Mouse (Mus musculus): ENCODE results near the gene Cerk. TPM values are rescaled to one million over a fixed set of nuclear protein-coding genes. Genes with fewer than 3 reads are reported as not detected.

Cerk gene
- 11.0 and 12.1 TPM in 2 replicates for polyA plus RNA-seq (2015; fragmentation: Nextera tagmentation; extraction: Ambion mirVana)

DNA sequence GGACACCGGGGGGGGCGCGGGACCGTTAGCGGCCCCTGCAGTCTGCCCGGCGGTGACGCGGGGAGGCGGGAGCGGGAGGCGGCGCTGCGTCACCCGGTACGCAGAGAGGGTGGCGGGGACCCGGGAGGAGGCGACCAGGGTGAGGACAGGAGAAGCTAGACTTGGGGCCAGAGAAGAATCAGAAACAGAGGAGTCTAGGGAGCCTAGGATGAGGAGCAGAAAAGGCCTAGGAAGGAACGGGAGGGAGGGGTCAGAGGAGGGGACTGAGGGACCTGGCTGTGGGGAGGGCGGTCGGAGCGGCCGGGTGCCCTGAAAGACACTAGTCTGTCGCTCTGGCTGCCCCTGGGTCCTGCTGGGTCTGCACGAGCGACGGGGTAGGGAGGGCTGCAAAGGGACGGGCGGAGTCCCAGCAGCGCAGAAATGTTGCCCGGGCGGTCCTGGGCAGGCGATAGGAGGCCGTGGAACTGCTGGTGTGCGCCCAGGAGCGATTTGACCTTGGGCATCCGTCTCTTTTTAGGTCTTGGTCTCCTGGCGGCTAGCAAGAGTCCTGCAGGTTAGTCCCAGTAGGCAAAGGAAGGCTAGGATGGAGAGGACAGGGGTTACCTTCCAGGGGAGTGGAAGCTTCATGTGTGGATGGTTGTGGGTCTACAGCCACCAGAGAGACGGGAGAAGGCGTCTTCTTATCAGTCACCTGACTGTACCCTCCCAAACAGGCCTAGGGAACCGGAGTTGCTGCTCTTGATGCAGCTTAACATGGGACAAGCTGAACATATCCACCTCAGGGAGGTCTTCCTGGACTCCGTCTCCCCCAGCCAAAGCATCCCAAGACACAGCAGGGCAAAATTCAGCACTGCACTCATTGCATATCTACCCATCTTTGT is at the start of gene Cerk:
Cerk (minus strand) TSS at position 453 of the 881 bp plus-strand sequence.
- H3K4me1 ChIP-seq, result peaks cover 35% of the 10 kb centered on the region

DNA sequence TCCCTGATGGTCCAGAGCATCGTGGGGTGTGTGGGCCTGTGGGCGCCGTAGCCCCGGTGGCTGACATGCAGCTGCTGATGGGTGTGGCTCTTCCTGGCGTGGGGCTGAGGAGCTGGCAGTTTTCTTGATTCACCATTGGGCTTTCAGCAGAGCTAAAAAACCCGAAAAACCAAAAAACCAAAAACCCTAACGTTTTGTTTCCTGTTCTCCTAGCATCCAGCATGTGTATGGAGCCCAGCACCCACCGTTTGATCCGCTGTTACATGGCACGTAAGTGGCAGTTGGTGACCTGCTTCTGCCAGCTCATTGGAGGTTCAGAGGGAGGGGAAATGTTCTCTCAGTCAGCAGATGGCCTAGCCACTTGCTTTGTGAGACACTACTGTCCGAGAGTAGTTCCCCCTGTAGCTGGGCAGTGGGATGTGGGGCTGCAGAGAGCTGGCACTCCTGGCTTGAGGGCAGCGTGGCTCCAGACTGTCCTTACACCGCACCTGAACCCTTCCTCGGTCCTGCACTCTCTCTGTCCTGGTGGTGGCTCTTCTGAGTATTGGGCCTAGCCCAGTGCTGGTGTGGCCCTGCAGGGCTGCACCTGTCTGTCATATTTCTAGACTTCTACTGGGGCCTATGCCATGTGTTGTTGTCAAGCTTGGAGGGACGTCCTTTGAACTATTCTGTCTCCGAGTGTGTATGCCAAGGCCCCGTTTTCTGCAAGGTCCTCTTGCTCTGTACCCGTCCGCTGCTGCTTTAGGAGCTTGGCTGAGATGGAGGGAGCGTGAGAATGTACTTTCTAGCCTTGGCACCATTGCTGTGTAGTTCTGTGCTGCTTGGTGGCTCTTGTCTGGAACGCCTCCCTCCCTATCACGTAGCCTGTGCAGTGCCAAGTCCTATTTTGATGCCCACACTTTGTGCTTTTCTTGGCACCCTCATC is 48.8 kb upstream of the Cerk start:
- 84% methylated on average over 22 of the region's 22 CpGs for WGBS
- Histone ChIP-seq H3K4me3 (replicated peaks) (no peak overlapping the region), H3K27ac (no peak overlapping the region), H3K9ac (no peak overlapping the region), H3K27me3 (replicated peaks) (no peaks in the 10 kb centered on the region), H3K4me1 (no peaks in the 10 kb centered on the region), H3K9me3 (no peaks in the 10 kb centered on the region), H3K4me2 (no peak overlapping the region), H3K36me3 (0 out of 2 replicates have a peak, but pooled peaks cover 3% of the 10 kb centered on the region)
- no peak for ATAC-seq (ENCODE audit: insufficient read depth, low FRiP score, low read depth)

More for the DNA sequence above, at the start of gene Cerk:
- peak within 1 kb of the TSS; percentile 48 for H3K9ac ChIP-seq
- H3K4me3 ChIP-seq (replicated peaks), result peak within 1 kb of the TSS; percentile 60
- peak within 1 kb of the TSS; percentile 75 for H3K27ac ChIP-seq
- ATAC-seq (ENCODE audit: insufficient read depth, low FRiP score, low read depth), result peak; percentile 40; the same call in 1 of the 2 replicates
- no peaks in the 10 kb centered on the region for H3K27me3 ChIP-seq (replicated peaks)
- H3K4me2 ChIP-seq, result peak within 1 kb of the TSS; percentile 88
- 3% methylated on average over 40 of the region's 43 CpGs for WGBS
- no peaks in the 10 kb centered on the region for H3K9me3 ChIP-seq
- H3K36me3 ChIP-seq, result no peaks in the 10 kb centered on the region

DNA sequence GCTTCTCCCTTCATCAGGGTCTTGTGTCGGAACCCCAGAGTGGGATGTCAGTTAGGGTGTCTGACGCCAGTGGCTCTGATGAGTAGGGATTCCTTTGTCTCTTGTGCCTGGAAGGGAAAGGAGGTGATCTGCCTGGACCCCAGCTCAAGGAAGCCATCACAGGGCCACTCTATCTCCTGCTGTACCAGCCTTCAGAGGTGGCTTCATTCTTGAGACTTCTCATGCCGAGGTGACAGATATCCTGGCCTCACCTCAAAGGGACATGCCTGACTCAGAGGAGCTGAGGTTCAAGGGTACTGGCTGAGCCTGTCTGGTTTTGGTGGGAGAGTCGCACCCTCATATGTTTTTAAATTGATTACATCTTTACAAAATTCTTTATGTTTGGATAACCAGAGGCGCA is 48.1 kb upstream of the Cerk start:
- H3K36me3 ChIP-seq, result 0 out of 2 replicates have a peak, but pooled peaks cover 3% of the 10 kb centered on the region
- H3K4me1 ChIP-seq, result no peaks in the 10 kb centered on the region
- no peak overlapping the region for H3K27ac ChIP-seq
- H3K4me3 ChIP-seq (replicated peaks), result no peak overlapping the region
- H3K9me3 ChIP-seq, result no peaks in the 10 kb centered on the region
- ATAC-seq (ENCODE audit: insufficient read depth, low FRiP score, low read depth), result no peak
- WGBS, result 85% methylated on average over 5 of the region's 5 CpGs
- no peaks in the 10 kb centered on the region for H3K27me3 ChIP-seq (replicated peaks)
- no peak overlapping the region for H3K9ac ChIP-seq
- H3K4me2 ChIP-seq, result no peak overlapping the region

DNA sequence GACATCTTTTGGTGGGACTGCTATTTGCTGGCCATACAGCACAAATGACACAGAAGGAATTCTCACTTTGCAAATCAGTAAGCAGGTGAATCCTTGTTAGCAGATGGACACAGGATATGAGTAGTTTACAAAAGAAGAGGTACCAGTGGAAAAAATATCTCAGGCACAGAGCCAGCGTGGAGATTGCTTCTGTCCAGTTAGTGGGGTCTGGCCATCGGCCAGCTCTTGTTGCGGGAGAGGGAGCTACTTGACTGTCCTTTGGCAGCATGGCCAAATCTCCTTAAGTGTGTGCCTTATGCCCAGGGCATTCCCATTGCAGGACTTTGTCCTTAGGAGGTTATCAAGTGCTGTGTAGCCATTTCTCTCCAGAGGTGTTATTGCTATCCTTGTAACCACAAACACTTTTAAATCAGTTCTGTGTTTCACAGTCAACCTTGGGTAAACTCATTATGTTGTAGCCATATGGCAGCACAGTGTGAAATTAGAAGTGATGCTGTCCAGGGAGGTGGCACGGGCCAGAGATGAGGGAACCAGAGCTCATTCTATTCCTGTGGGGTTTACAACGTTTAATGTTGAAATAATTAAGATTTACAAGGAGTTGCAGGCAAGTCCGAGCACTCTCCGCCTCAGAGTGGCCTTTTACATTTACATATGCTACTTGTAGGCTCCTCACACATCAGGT is 46.0 kb upstream of the Cerk start:
- Histone ChIP-seq H3K27ac (no peak overlapping the region), H3K4me2 (no peak overlapping the region), H3K27me3 (replicated peaks) (no peaks in the 10 kb centered on the region), H3K36me3 (0 out of 2 replicates have a peak, but pooled peaks cover 3% of the 10 kb centered on the region), H3K4me3 (replicated peaks) (no peak overlapping the region), H3K9ac (no peak overlapping the region), H3K9me3 (no peaks in the 10 kb centered on the region), H3K4me1 (no peaks in the 10 kb centered on the region)
- ATAC-seq (ENCODE audit: insufficient read depth, low FRiP score, low read depth), result no peak
- WGBS, result 64% methylated on average over 7 of the region's 7 CpGs

DNA sequence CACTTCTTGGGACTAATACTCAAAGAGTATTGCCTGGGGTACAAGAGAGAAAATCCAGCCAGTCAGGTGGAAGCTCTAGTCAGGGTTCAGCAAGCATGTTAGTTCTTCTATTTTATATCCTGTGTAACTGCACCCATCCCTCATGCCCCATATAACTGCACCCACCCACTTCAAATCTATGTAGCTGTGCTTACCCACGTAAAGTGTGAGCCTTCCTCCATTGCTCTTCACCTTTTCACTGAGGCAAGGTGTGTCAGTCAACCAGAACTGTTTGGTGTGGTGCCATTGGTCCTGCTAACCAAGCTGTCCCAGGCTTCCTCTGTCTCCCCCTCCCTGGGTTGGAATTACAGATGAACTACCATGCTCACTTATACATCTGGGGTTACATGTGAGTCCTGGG is 45.2 kb upstream of the Cerk start:
- Histone ChIP-seq H3K27me3 (replicated peaks) (no peaks in the 10 kb centered on the region), H3K27ac (no peak overlapping the region), H3K4me1 (no peaks in the 10 kb centered on the region), H3K9me3 (no peaks in the 10 kb centered on the region), H3K9ac (no peak overlapping the region), H3K4me2 (no peak overlapping the region), H3K36me3 (0 out of 2 replicates have a peak, but pooled peaks cover 3% of the 10 kb centered on the region), H3K4me3 (replicated peaks) (no peak overlapping the region)
- ATAC-seq (ENCODE audit: insufficient read depth, low FRiP score, low read depth), result no peak
- WGBS, result 81% methylated on average over 1 of the region's 1 CpGs

DNA sequence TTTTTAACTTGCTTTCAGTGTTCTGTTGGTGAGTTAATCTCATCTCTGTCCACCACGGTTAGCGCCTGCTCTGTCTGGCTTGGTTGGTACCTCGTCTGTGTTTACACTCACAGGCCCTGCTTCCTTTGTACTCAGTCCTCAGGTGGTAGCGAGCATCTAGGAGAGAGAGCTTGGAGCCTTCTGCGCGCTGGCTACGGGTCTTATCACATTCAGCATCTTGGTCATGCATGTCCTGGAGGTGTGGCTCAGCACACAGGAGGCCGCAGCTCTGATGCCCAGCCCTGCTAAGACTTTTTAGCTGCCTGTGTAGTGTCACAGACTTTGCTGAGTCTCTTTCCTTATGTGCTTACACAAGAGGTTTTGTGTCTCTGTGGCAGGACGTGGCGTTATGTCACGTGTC is 43.7 kb upstream of the Cerk start:
- Histone ChIP-seq H3K4me3 (replicated peaks) (no peak overlapping the region), H3K9me3 (no peaks in the 10 kb centered on the region), H3K27me3 (replicated peaks) (no peaks in the 10 kb centered on the region), H3K9ac (no peak overlapping the region), H3K36me3 (no peaks in the 10 kb centered on the region), H3K4me2 (no peak overlapping the region), H3K27ac (no peak overlapping the region), H3K4me1 (no peaks in the 10 kb centered on the region)
- WGBS, result 70% methylated on average over 11 of the region's 11 CpGs
- ATAC-seq (ENCODE audit: insufficient read depth, low FRiP score, low read depth), result no peak

DNA sequence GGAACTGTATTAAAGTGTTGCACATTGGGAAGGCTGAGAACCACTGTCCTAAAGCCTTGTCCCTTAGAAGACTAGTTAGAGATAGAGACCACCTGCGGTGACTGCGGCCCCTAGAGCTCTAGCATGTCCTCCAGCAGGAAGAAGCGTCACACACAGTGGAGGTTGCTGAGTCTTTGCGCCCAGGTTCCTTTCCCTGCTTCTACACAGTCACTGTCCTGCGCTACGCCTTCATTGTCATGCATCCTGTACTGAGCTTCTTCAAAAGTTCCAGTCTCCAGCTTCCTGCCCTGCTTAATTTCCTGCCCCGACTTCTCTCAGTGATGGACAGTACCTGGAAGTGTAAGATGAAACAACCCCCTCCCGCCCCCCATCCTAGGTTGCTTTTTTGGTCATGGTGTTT is 43.1 kb upstream of the Cerk start:
- Histone ChIP-seq H3K4me3 (replicated peaks) (no peak overlapping the region), H3K27me3 (replicated peaks) (no peaks in the 10 kb centered on the region), H3K36me3 (no peaks in the 10 kb centered on the region), H3K4me1 (no peaks in the 10 kb centered on the region), H3K9ac (no peak overlapping the region), H3K4me2 (no peak overlapping the region), H3K27ac (no peak overlapping the region), H3K9me3 (no peaks in the 10 kb centered on the region)
- no peak for ATAC-seq (ENCODE audit: insufficient read depth, low FRiP score, low read depth)
- 86% methylated on average over 8 of the region's 8 CpGs for WGBS

DNA sequence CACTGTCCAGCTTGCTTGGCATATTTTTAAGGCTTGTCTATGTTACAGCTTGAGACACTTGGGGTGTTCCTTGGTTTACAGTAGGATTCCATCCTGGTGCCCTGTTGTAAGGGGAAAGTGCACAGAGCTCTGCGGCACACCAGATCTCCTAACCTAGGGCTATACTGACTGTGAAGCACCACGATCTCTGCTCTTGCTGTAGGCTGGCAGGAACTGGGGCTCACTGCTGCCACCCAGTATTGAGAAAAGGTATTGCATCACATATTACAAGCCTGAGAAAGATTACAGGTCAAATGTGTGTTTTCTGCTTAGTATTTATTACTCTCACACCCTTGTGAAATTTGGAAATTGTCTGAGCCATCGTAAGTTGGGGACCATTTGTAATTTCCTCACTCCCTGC is 42.2 kb upstream of the Cerk start:
- Histone ChIP-seq H3K4me3 (replicated peaks) (no peak overlapping the region), H3K9me3 (no peaks in the 10 kb centered on the region), H3K4me2 (no peak overlapping the region), H3K9ac (no peak overlapping the region), H3K27me3 (replicated peaks) (no peaks in the 10 kb centered on the region), H3K4me1 (no peaks in the 10 kb centered on the region), H3K36me3 (no peaks in the 10 kb centered on the region), H3K27ac (no peak overlapping the region)
- WGBS, result 44% methylated on average over 3 of the region's 3 CpGs
- ATAC-seq (ENCODE audit: insufficient read depth, low FRiP score, low read depth), result no peak

DNA sequence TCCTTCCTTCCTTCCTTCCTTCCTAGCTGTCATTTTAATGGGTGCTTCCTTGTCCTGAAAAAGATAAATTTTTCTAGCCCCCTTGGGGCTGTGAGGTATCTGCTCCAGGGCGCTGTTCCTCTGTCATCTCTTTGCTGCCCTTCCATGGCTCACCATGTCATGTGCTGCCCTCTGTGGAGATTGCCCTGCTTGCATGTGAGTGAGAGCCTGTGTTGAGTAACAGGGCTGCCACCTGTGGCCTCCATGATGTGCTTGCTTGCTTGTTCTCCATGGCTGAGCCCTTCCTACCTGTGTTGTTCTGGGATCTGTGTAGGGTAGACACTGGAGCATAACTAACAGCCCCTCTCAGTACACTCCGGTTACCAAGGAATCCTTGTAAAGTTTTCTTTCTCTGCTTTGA is 41.0 kb upstream of the Cerk start:
- Histone ChIP-seq H3K9ac (no peak overlapping the region), H3K36me3 (no peaks in the 10 kb centered on the region), H3K9me3 (no peaks in the 10 kb centered on the region), H3K27me3 (replicated peaks) (no peaks in the 10 kb centered on the region), H3K27ac (no peak overlapping the region), H3K4me1 (no peaks in the 10 kb centered on the region), H3K4me2 (no peak overlapping the region), H3K4me3 (replicated peaks) (no peak overlapping the region)
- 89% methylated on average over 2 of the region's 2 CpGs for WGBS
- no peak for ATAC-seq (ENCODE audit: insufficient read depth, low FRiP score, low read depth)

DNA sequence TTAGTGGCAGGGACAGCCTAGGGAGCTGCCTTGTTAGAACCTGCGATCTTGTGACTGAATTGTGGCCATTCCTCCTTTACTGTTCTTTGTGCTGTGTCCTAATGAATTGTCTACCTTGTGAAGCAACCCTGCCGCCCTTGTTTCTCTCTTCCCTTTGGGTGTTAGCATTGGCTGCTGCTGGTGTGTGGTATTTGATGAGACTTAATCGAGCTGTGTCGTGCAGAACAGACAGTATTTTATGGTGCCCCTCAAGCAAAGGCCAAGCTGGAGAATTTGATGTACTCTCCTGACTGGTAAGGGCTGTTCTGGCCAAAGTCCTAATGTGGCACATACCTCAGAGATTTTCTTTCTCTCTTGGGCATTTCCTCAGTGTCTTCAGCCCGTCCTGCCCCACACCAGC is 40.3 kb upstream of the Cerk start:
- H3K4me2 ChIP-seq, result no peak overlapping the region
- no peak for ATAC-seq (ENCODE audit: insufficient read depth, low FRiP score, low read depth)
- WGBS, result 79% methylated on average over 5 of the region's 5 CpGs

DNA sequence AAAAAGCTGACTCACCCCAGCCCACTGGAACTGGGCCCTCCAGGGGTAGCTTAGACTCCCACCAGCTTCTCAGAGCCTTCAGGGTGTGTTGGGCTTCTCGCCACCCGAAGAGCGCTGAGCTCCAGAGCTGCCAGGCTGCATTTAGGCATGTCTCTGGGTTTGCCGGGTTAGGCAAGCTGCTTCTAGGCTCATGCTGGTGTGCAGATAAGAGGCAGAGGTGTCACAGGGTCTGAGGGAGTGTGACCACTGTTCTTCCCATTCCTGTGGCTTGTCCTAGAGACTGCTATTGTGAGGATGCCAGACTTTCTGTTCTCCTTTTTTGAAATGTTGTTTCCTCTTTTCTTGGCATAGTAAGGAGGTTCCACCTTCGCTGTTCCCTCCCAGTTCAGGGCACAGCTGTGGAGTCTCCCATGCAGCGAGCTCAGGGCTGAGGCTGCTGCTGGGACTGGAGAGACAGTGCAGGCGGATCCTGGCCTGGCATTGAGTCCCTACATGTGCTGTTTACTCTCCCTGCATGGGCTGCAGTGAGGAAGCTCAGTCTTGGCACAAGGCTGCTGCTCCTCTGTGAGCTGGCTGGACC is 39.1 kb upstream of the Cerk start:
- Histone ChIP-seq H3K27ac (no peak overlapping the region), H3K36me3 (no peaks in the 10 kb centered on the region), H3K27me3 (replicated peaks) (no peaks in the 10 kb centered on the region), H3K4me2 (no peak overlapping the region), H3K4me1 (no peaks in the 10 kb centered on the region), H3K9ac (no peak overlapping the region), H3K4me3 (replicated peaks) (no peak overlapping the region), H3K9me3 (no peaks in the 10 kb centered on the region)
- ATAC-seq (ENCODE audit: insufficient read depth, low FRiP score, low read depth), result peak; percentile 18; the same call in 1 of the 2 replicates
- 81% methylated on average over 7 of the region's 7 CpGs for WGBS

More for the DNA sequence above, 40.3 kb upstream of the Cerk start:
- Histone ChIP-seq H3K4me3 (replicated peaks) (no peak overlapping the region), H3K27ac (no peak overlapping the region), H3K9me3 (no peaks in the 10 kb centered on the region), H3K36me3 (no peaks in the 10 kb centered on the region), H3K4me1 (no peaks in the 10 kb centered on the region), H3K27me3 (replicated peaks) (no peaks in the 10 kb centered on the region), H3K9ac (no peak overlapping the region)
